Mouse (Mus musculus) E14TG2a.4 (cell line): Measurements from ENCODE around the gene Zfr2.

ENCODE experiments used
- CTCF ChIP-seq: conservative IDR thresholded peaks from 2 replicates; pipeline ENCODE4 v1.5.1; 2014; ENCODE audit warnings: low read length
- NANOG ChIP-seq: IDR thresholded peaks from 2 replicates; pipeline ENCODE4 v1.6.1; 2014; ENCODE audit warnings: borderline replicate concordance, low read length, mixed read lengths
- POU5F1 ChIP-seq: IDR thresholded peaks from 2 replicates; pipeline ENCODE4 v1.6.1; 2014; ENCODE audit warnings: low read length, borderline replicate concordance

DNA sequence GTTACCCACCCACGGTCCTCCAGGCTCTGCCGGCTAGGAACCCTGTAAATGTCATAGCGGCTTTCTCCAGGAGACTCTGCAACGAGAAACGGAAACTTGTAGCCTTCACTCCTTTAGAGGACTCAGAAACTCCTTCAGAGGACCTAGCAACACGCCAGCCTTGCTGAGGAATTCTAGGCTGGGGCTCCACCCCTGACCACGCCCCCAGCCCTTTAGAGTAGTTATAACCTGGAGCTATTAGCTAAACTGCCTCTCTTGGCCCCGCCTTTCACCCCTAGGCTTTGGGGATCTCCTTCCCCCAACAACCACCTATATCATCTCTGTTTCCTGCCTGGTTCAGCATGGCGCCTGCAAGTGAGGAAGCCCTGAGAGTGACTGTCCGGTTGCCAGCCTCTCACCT is 46.5 kb downstream of the Zfr2 start:
- TF ChIP-seq CTCF (no peak), POU5F1 (no peak), NANOG (no peak)
